9 mouse cellular contexts compared by ENCODE assay signal in the genomic region with DNA sequence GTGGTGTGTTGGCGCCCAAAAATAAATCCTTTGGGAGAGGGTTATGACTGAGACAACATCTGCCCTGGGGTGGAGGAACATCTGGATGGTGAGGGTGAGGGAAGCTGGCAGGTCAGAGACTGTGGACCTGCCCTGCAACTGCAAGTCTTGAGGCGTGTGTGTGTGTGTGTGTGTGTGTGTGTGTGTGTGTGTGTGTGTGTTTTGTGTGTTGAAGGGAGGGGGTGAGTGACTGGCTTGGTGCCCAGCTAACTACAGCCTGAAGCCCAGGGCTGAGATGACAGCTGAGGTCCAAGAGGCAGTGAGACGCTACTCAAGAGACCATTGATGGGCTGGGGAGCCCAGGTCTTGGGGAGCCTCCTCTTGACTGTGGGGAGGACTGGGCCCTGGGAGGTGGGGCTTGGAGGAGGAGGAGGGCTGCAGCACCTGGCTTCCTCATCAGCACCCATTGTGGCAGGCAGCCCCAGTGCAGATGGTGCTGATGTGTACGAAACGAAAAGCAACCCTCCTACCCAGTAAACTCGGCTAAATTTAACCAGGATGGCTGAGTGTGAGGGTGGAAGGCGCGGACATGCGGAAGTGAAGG.
A peak's percentile ranks its signal among the peaks of the same experiment; 100 is the strongest.
DNase-seq lines count a peak whose midpoint lies in the region; ATAC-seq and TF ChIP-seq lines count a peak whose summit lies in the region.
"Had no signal": no experiment of that assay in that cellular context is flagged by ENCODE, and none has a peak within 500 bp of the region (broad histone marks: within the 10 kb centered on the region; RNA-seq: fewer than 3 reads in every experiment).

No protein-coding gene starts in this region.

- no peak for TF ChIP-seq CTCF in cortical plate, adult 2 months (IDR thresholded peaks at IDR 0.05; ENCODE audit: extremely low read depth, insufficient read depth, low read length)

- WGBS in forebrain, embryonic 12.5 days: 71% methylated on average over 9 of the region's 9 CpGs
- WGBS in forebrain, embryonic 11.5 days: 83% methylated on average over 9 of the region's 9 CpGs
- WGBS in neural tube, embryonic 13.5 days: 47% methylated on average over 9 of the region's 9 CpGs

- H3K4me2 ChIP-seq in forebrain, embryonic 12.5 days: no peak overlapping the region
- H3K4me2 ChIP-seq in forebrain, embryonic 11.5 days (ENCODE audit: low read depth, low read length, severe bottlenecking): no peak overlapping the region
- H3K4me2 ChIP-seq in neural tube, embryonic 13.5 days: no peak overlapping the region

- TF ChIP-seq POLR2A in cortical plate, adult 2 months (IDR thresholded peaks at IDR 0.05; ENCODE audit: extremely low read depth, insufficient read depth, low read length): no peak

- H3K27me3 ChIP-seq in forebrain, embryonic 12.5 days: no peaks in the 10 kb centered on the region
- H3K27me3 ChIP-seq in forebrain, embryonic 11.5 days (ENCODE audit: control insufficient read depth, insufficient read depth, low read length): no peaks in the 10 kb centered on the region
- no peaks in the 10 kb centered on the region for H3K27me3 ChIP-seq in neural tube, embryonic 13.5 days

- no peak for DNase-seq in forebrain, embryonic 11.5 days (ENCODE audit: low spot score)
- DNase-seq in layer of hippocampus, adult 9-11 months: peak; percentile 68
- no peak for DNase-seq in layer of hippocampus, postnatal 36 days
- DNase-seq in adrenal gland, postnatal 4 days (ENCODE audit: low spot score in 2 of 2): no peak
- DNase-seq in ovary, postnatal 14 days (ENCODE audit: low spot score): no peak

- H3K36me3 ChIP-seq in forebrain, embryonic 12.5 days (replicated peaks): no peaks in the 10 kb centered on the region
- no peaks in the 10 kb centered on the region for H3K36me3 ChIP-seq in forebrain, embryonic 11.5 days (ENCODE audit: control insufficient read depth, insufficient read depth, low read length)
- H3K36me3 ChIP-seq in neural tube, embryonic 13.5 days: no peaks in the 10 kb centered on the region

- no peak overlapping the region for H3K9ac ChIP-seq in forebrain, embryonic 12.5 days
- H3K9ac ChIP-seq in forebrain, embryonic 11.5 days (ENCODE audit: low read length): no peak overlapping the region
- H3K9ac ChIP-seq in neural tube, embryonic 13.5 days: no peak overlapping the region

- no peak overlapping the region for H3K4me3 ChIP-seq in forebrain, embryonic 12.5 days (replicated peaks)
- no peak overlapping the region for H3K4me3 ChIP-seq in forebrain, embryonic 11.5 days (ENCODE audit: low read depth, low read length)
- H3K4me3 ChIP-seq in cortical plate, adult 2 months (ENCODE audit: insufficient read depth, low read length): no peak overlapping the region
- H3K4me3 ChIP-seq in neural tube, embryonic 13.5 days: no peak overlapping the region
- H3K4me3 ChIP-seq: erythroblast, embryonic 14.5 days had no signal

- ATAC-seq in forebrain, embryonic 12.5 days (ENCODE audit: low FRiP score): peak; percentile 57; the same call in 1 of the 2 replicates
- ATAC-seq in forebrain, embryonic 11.5 days (replicated peaks; ENCODE audit: low FRiP score): no peak
- ATAC-seq in neural tube, embryonic 13.5 days (ENCODE audit: low read depth): peak; percentile 82

- H3K27ac ChIP-seq in forebrain, embryonic 12.5 days: no peak overlapping the region
- no peak overlapping the region for H3K27ac ChIP-seq in forebrain, embryonic 11.5 days (ENCODE audit: low read depth, low read length)
- peak overlapping the region; percentile 56 for H3K27ac ChIP-seq in cortical plate, adult 2 months (ENCODE audit: insufficient read depth, low read length)
- H3K27ac ChIP-seq in neural tube, embryonic 13.5 days (replicated peaks): peak overlapping the region; percentile 59

- no peaks in the 10 kb centered on the region for H3K9me3 ChIP-seq in forebrain, embryonic 12.5 days
- no peaks in the 10 kb centered on the region for H3K9me3 ChIP-seq in forebrain, embryonic 11.5 days (ENCODE audit: control insufficient read depth, low read length)
- H3K9me3 ChIP-seq in neural tube, embryonic 13.5 days: no peaks in the 10 kb centered on the region

- no peaks in the 10 kb centered on the region for H3K4me1 ChIP-seq in forebrain, embryonic 12.5 days
- H3K4me1 ChIP-seq in forebrain, embryonic 11.5 days (replicated peaks; ENCODE audit: control insufficient read depth, insufficient read depth, low read length): no peaks in the 10 kb centered on the region
- H3K4me1 ChIP-seq in cortical plate, adult 2 months (ENCODE audit: control insufficient read depth, insufficient read depth, low read length): peaks cover 35% of the 10 kb centered on the region
- H3K4me1 ChIP-seq in neural tube, embryonic 13.5 days (replicated peaks): peaks cover 32% of the 10 kb centered on the region

Comparison
In these comparisons a context has a peak if more than half of its experiments do, and no peak if none do; other contexts are left out.
1. H3K27ac ChIP-seq: peak in cortical plate, adult 2 months (single experiment) and neural tube, embryonic 13.5 days (single experiment); none in forebrain, embryonic 12.5 days (single experiment) and forebrain, embryonic 11.5 days (single experiment).